Mouse (Mus musculus) R1 (cell line): ENCODE measurements around the gene Pyy.

Source experiments
- DNase-seq: peaks from one replicate; pipeline ENCODE4 v3.0.0-alpha.2; 2018; ENCODE audit warnings: low read depth, low spot score

Gene Pyy

DNA sequence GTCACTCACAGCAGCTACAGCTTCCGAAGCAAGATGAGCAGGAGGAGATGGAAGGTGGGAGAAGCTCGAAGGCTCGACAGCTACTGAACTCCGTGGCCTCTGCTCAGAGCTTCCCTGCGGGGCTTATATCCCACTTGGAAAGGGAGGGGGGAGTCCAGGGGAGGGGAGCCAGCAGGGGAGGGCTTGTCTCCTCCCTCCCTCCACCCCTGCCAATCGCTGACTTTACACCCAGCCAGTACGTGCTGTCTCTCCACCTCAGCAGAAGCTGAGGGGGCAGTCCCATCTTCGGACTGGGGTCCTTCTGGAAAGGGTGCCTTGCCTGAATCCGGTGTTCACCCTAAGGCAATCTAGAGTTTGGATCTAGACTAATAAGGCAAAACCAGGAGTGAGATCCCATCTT lies at the start of gene Pyy:
Gene Pyy (minus strand): TSS at position 101 of the 400 bp plus-strand sequence.
- DNase-seq: no peak

DNA sequence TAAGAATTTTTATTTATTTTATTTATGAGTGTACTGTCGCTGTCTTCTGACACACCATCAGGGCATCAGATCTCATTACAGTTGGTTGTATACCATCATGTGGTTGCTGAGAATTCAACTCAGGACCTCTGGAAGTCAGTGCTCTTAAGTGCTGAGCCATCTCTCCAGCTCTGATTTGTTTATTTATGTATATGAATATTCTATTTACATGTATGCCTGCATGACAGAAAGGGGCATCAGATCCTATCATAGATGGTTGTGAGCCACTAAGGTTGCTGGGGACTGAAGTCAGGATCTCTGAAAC lies 49.1 kb upstream of the Pyy start:
- DNase-seq: no peak

DNA sequence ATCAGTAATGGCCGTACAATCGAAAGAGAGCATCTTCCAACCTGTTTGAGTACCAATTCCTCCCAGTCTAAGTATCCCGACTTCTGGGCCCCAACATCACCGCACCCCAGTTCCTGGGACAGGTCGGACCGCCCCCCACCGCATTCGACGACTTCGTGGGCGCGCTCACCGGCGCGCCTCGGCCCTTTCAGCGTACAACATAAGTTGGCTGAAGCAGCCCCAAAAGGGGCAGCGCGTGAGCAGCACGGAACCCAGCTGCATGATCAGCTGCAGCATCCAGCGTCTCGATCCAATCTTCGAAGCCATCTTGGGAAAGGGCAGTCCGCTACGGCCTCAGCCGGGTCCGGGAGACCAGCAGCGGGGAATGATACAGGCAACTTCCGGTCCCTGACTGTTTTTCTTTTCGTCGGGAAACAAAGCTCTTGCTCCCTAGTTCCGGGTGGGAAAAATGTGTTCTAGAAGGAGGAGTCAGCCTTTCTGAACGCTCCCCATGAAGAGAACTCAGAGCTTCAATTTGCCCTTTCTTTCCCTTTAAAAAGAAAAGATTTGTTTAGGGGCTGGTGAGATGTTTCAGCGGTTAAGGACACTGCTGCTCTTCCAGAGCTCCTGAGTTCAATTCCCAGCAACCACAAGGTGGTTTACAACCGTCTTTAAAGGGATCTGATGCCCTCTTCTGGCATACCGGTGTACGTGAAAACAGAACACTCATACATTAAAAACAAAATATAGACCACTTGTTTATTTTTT lies 48.6 kb upstream of the Pyy start, which contains the start of gene Tmem101:
Gene Tmem101 (minus strand): TSS at position 366 of the 747 bp plus-strand sequence.
- DNase-seq: peak; percentile 95

DNA sequence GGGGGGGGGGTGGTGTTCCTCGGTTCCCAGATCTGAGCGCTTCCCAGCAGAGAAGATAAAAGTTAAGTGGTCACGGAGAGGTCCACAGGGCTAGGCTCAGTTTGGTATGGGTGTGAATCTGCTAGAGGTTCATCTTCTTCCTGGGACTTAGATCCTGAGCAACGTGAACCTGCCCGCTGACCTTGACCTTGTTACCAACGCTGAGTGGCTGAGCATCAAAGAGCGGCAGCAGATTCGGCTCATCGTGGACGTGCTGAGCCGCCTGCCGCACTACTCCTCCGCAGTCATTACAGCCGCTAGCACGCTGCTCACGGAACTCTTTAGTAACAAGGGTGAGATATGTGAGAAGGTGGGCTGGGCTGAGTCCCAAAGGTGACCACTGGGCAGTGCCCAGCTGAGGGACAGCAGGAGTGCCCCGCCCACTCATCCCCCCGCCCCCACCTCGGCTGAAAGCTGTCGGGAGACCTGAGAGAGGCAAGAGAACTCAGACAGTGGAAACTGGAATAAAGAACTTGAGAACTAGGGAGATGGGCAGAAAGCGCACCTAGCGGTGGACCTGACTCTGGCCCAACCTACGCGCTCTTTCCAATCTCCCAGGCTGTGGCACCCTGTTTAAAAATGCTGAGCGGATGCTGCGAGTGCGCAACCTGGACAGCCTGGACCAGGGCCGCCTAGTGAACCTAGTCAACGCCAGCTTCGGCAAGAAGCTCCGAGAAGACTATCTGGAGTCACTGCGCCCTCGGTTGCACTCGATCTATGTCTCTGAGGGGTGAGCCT lies 39.8 kb upstream of the Pyy start:
- DNase-seq: peak; percentile 44

DNA sequence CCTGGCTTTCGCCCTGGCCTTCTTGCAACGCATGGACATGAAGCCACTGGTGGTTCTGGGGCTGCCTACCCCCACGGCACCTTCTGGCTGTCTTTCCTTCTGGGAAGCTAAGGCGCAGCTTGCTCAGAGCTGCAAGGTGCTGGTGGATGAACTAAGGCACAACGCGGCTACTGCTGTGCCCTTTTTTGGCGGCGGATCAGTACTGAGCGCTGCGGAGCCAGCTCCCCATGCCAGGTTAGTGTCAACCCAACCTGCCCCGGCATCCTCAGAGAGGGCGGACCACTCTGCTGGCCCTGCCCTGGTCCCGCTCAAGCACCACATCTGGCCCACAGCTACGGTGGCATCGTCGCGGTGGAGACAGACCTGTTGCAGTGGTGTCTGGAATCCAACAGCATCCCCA lies 38.9 kb upstream of the Pyy start:
- no peak for DNase-seq

DNA sequence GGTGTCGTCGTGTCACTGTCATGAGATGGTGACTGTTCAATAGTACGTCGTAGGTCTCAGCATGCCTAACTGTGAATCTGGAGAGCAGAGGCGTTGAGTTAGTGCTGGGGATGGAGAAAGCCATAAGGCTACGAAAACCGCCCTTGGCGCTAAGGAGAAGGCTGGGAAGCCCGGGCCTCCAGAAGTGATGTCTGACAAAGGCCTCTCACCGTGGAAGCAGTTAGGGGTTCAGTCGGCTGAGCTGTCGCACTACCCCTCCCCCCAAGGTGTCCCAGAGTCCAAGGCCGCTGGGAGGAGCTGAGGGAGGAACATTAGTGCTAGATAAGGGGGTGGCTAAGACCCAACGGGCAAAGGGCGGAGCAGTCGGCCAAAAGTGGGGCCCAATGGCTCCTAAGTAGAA lies 38.4 kb upstream of the Pyy start:
- DNase-seq: peak; percentile 39

DNA sequence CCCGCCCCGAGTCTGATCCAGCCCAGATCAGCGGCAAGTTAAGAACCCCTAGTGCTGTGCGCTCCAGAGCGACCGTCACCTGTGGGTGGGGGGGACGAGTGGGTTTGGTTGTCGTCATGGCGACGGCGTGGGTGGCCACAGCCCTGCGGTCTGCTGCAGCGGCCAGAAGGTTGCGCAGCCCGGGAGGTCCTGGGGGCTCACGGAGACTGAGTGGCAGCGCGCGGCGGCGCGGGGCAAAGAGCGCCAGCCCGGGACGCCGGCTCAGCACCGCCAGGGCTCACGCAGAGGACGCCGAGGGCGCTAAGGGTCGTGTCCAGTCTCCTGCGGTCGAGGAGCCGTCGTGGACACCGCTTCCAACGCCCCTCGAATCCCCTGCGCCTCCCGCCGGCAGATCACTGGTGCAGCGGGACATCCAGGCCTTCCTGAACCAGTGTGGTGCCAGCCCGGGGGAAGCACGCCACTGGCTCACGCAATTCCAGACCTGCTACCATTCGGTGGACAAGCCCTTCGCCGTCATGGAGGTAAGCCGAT lies 37.9 kb upstream of the Pyy start, which contains the start of gene Nags:
Gene Nags (plus strand): TSS at position 43 of the 531 bp plus-strand sequence.
- no peak for DNase-seq

DNA sequence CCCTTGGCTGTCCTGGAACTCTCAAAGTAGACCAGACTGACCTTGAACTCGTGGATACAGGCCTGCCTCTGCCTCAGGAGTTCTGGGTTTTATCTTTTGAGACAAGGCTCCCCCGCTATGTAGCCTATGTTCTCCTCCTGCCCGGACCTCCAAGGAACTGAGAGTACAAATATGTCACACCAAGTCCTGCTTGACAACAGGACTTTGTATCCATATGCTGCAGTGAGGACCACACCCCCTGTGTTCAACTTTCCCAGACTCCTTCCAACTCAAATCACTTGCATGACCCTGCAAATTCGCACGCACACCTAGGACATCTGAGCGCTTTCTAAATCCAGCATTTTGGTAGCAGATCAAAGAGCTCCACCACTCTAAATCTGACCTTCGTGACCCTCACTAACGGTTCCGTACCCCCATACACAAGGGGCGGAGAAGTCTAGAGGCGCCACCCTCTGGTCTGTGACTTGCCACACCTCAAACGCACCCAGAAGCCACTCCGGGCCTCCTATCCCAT lies 37.4 kb upstream of the Pyy start:
- peak; percentile 62 for DNase-seq

DNA sequence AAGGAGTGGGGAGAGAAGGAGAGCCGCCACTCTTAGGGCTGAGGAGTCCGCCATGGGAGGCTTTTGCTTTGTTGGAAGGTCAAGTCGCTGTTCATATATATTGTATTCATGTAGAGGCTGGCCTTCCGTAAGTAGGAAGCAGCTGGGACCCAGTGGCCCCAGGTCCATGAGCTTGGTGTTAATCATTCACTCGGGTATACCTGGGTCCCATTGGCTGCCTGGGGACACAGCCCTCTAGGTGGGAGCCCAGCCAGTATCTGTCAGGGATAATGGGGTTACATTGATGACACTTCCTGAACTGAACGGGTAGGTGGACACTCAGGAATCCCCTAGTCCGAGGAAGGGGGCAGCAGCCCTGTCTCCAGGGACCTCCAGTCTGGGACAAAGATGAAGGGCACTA lies 34.7 kb upstream of the Pyy start:
- DNase-seq: no peak

DNA sequence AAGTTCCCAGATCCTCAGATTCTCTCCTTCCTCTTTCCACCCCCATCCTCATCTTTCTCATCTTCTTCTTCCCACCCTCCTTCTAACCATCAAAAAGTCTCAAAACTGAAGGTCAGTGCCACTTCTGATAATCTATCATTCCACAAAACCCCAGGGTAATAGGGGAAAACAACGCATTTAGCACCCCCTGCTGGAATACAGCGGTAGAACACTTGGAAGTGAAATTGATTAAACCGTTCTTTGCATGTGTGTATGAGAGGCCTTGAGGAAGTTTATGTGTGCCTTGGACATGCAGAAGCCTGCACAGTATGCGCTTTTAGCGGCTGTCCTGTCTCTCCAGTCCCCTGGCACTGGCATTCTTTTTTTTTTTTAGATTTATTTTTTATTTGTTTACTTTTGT lies 32.9 kb upstream of the Pyy start:
- DNase-seq: peak; percentile 79

DNA sequence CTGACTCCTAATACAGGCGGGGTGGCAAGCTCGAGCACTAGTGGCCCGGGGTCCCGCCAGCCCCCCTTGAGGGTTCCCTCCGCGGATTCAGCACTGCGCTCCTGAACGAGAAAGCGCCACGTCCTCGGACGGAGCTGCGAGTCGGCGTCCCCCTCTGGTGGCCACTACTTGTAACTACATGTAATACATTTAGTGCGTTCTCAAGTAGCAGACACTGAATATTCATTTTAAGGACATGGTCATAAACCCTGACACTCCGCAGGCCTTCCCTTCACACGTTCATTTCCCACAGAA lies 30.8 kb upstream of the Pyy start:
- DNase-seq: peak; percentile 80

DNA sequence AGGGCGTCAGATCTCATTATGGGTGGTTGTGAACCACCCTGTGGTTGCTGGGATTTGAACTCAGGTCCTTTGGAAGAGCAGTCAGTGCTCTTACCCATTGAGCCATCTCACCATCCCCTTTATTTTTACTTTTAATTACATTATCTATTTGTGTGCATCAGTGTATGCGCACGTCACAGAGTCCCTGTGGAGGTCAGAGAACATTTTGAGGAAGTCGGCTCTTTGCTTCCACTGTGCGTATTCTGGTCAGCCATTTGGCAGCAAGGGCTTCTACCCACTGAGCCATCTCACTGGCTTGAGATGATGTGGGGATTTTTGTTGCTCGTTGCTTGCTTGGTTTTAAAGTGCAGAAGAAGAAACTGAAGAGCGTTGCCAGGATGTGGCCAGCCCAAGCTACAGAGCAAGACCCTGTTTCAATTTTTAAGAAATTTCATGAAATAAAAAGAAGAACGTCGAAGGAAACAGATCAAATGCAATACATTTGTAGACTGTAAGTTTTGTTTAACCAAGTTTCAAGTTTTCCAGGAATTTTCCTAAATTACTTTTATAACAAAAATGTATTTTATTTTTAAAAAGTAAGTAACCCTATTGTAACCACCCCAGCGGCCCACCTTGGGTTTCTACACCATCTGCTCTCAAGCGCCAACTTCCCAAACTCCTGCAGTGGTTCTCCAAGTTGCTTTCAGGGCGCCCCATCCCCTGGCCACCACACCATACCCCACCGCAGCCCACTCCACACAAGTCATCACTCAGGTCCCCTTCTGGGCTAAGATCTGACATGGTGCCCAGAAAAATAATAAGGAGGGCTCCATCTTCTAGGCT lies 30.2 kb upstream of the Pyy start:
- no peak for DNase-seq

DNA sequence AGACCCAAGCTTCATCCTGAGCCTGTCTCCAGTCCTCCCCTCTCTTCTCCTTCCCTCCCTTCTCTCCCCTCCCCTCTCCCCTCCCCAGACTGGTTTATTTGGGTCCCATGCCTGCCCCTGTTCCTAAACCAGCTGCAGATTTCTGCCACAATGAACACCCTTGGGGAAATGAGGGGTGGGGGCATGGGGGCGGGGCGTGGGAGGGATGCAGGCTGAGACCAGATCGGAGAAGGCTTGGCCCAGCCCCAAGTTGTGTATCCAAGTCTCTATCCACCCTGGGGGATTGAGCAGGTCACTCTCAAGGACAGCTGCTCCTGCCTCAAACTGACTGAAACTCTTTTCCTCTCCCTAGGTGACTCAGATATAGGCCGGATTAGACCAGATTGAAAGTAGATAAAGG lies 26.9 kb upstream of the Pyy start:
- peak; percentile 28 for DNase-seq

DNA sequence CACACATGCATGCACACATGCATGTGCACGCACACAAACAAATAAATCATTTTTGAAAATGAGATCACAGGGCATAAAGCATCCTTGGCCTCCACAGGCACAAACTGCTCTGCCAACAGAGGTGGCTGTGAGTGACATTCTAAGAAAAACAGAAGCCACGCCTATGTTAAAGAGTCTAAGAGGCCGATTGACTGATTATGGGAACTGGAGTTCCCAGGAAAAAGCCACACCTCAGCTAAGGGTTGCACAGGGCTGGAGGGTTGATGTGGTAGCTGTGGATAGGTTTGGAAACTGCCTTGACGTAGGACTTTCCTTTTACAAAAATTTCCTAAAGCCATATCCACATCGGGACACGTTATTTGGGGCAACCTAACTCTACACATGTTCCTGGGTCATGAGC lies 9.8 kb upstream of the Pyy start:
- DNase-seq: no peak

DNA sequence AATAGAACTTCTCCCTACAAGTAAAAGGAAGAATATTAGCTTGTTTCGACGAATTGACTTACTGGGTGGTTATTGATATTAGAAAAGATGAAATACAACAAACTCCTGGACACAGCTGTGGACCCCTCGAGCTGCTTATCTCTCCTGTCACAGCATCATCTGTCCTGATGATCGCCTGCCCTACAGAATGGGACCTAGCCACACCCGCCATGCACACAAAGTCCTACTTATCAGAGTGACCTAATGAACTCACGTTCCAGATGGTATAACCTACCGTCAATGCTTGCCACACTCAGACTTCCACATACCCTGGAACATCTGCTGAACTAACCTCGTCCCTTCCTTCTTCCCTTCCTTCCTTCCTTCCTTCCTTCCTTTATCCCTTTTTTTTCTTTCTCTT lies 8.6 kb upstream of the Pyy start:
- no peak for DNase-seq

DNA sequence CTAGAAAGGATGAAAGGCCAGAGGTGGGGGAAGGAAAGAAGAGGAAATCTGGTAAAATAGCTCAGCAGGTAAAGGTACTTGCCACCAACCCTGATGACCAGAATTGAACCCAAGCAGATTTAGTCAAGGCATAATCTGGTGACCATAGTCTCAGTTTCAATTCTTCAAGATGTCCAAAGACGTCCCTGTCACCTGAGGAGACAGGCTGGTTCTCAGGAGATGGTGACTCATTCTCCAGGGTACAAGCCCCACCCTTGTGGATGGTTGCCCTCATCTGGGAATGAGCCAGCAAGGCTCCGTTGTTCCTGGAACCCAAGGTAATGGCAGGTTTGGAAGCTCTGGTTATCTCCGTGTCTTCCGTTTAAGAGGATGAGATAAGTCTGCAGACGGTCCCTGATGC lies 3.9 kb upstream of the Pyy start:
- no peak for DNase-seq

DNA sequence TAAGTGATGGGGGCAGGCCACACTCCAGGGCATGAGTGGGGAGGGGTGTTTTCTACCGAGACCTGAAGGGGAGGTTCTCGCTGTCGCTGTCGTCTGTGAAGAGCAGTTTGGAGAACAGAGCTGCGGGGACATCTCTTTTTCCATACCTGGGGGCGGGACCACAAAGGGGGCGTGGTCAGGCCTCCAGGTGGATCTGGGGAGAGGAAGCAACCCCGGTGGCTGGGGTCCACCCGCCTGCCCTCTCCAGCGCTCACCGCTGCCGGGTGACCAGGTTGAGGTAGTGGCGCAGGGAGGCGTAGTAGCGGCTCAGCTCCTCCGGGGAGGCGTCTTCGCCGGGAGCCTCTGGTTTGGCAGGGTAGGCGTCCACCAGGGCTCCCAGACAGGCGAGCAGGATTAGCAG lies 721 bp downstream of the Pyy start:
- DNase-seq: peak; percentile 55

DNA sequence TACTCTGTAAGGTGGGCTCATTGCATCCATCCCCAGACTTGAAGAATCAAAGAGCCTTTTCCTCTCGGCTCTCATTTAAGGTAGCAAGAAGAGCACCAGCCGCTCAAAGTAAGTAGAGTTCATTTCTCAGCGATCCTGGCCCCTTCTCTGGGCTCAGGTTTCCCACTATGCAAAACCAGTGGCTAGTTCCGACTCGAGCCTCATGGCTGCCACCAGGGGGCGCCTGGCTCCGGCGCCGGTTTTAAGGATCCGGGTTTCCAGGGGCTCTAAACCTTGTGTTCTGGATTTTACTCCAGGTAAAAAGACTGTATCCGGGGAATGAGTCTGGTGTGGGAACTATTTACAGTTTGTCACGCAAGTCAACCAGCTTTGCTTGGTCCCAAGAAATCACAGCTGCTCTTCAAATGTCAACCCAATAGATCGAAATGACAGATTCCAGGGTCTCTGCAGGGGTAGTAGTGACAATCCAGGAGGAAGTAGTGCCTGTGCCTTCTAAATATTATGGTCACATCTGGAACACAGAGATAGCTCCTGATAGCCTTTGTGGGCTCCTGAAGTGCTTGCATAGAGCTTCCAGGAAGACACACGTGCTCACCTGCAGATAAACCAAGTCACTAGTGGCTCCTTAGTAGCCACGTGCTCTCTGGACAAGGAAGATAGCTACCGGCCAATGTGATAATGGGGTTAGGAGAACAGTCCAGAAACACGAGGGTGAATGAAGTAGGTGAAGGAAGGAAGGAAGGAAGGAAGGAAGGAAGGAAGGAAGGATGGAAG lies 5.0 kb downstream of the Pyy start:
- DNase-seq: peak; percentile 75

DNA sequence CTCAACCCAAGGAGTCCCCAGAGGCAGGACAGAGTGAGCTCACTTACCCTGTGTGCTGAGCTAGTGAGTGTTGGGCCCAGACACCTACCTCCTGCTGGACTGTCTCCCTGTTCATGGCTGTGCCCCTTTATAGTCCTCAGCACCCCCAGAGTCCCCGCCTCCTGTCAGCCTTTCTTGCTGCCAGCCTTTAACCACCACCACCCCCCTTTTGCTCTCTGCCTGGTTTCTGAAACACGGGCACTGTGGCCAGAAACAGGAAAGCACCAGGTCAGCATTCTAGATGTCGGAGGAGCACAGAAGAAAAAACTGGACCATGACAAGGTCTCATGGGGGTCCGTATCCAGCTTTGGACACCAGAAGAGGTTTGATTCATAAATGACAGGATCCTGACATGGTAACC lies 6.4 kb downstream of the Pyy start, which contains the start of gene Ppy:
Gene Ppy (minus strand): TSS at position 101 of the 400 bp plus-strand sequence.
- no peak for DNase-seq

DNA sequence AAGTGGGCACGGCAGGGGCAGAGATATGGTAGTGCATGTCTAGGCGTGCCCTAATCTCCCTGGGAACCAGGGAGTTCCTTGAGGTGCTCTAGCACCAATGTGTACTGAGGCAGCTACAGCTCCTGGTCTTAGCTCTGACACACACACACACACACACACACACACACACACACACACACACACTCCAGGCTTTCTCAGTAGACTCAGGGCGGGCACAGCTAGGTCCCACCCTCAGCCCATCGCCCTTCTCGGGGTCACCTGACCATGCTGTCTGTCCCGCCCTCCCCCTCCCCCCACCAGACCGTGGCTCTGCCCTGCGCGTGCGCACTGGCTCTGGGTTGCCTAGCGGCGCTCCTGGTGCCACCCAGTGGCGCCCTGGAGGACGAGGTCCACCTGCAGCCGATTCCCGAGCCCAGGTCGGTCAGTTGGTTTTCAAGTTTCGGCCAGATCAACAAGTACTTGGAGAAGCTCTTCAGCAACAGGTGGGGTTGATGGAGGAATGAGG lies 10.7 kb downstream of the Pyy start:
- peak; percentile 90 for DNase-seq

DNA sequence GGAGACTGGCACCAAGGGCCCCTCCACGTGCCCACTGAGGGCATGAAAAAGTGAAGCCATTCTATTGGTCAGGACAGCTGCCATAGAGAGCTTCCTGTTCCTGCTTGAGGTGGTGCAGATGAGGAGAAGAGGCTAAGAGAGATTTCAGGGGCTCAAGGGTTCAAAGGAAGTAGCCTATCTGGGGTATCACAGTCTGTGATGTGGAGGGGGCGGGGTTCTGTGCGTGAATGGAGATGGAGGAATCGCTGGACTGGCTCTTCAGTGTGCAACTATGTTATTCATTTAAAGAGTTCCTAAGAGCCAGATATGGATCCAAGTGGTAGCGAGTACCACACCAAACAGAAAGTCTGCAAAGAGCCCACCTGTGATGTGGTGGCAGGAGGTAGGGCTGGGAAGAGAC lies 11.2 kb downstream of the Pyy start:
- DNase-seq: no peak
